Mouse (Mus musculus) MEL (cell line): ENCODE measurements around the gene Cyb5r4. TPM values are rescaled to one million over a fixed set of nuclear protein-coding genes. Genes with fewer than 3 reads are reported as not detected.

ENCODE experiments used
- DNase-seq: peaks from one replicate; pipeline ENCODE4 v3.0.0; 2011; ENCODE audit warnings: low read depth, low spot score
- H3K27ac ChIP-seq: 2 replicates; pipeline ENCODE4 v1.5.1; 2012; ENCODE audit warnings: low read depth, mild to moderate bottlenecking, control low read depth, low read length, moderate library complexity; ENCODE audit not compliant: control insufficient read depth
- H3K27me3 ChIP-seq, 2 experiments: fragments of 150-350 bp in 1 of 2; sonication (generic) in 1 of 2; 2 replicates each; pipeline ENCODE4 v1.6.1; 2012; ENCODE audit warnings: low read length in 2 of 2, mild to moderate bottlenecking in 2 of 2, improper control_type of control experiment in 1 of 2, moderate library complexity in 1 of 2; ENCODE audit not compliant: insufficient read depth in 2 of 2, control insufficient read depth in 1 of 2
- H3K36me3 ChIP-seq, 2 experiments: 2 replicates each; pipeline ENCODE4 v1.6.1; 2012 to 2014; ENCODE audit warnings: low read length in 2 of 2, improper control_type of control experiment in 1 of 2, inconsistent platforms in 1 of 2, mild to moderate bottlenecking in 1 of 2; ENCODE audit not compliant: insufficient read depth in 2 of 2, control insufficient read depth in 1 of 2
- H3K4me1 ChIP-seq, 2 experiments: fragments of 150-350 bp in 1 of 2; sonication (generic) in 1 of 2; 2 replicates each; pipeline ENCODE4 v1.6.1; 2012; ENCODE audit warnings: low read length in 2 of 2, improper control_type of control experiment in 1 of 2, mild to moderate bottlenecking in 1 of 2; ENCODE audit not compliant: insufficient read depth in 2 of 2, control insufficient read depth in 1 of 2
- H3K4me3 ChIP-seq, 2 experiments: fragments of 150-350 bp in 1 of 2; sonication (generic) in 1 of 2; 2 replicates each; pipeline ENCODE4 v1.5.1; 2012; ENCODE audit warnings: low read depth in 2 of 2, low read length in 2 of 2, mild to moderate bottlenecking in 2 of 2, moderate library complexity in 2 of 2, control low read depth in 1 of 2, improper control_type of control experiment in 1 of 2; ENCODE audit not compliant: control insufficient read depth in 1 of 2, insufficient read depth in 1 of 2
- H3K79me2 ChIP-seq: 2 replicates; pipeline ENCODE4 v1.6.1; 2012; ENCODE audit warnings: mild to moderate bottlenecking, low read length, moderate library complexity; ENCODE audit not compliant: control insufficient read depth, poor library complexity, insufficient read depth
- H3K9ac ChIP-seq: 2 replicates; pipeline ENCODE4 v1.6.1; 2012; ENCODE audit warnings: low read depth, mild to moderate bottlenecking, control low read depth, low read length, moderate library complexity; ENCODE audit not compliant: control insufficient read depth, poor library complexity, severe bottlenecking
- H3K9me3 ChIP-seq: fragments of 150-350 bp; sonication (generic); replicated peaks from 2 replicates; pipeline ENCODE4 v1.6.1; 2012; ENCODE audit warnings: mild to moderate bottlenecking, low read length, improper control_type of control experiment, moderate library complexity; ENCODE audit not compliant: insufficient read depth
- CTCF ChIP-seq, 3 experiments: IDR thresholded peaks in 2 of 3; conservative IDR thresholded peaks in 1 of 3; 2 replicates each; pipeline ENCODE4 v1.5.1; 2011 to 2012; ENCODE audit warnings: low read length in 3 of 3, low read depth in 2 of 3, mild to moderate bottlenecking in 2 of 3, improper control_type of control experiment in 1 of 3, inconsistent platforms in 1 of 3, mixed read lengths in 1 of 3, moderate library complexity in 1 of 3; ENCODE audit not compliant: control insufficient read depth in 1 of 3, insufficient read depth in 1 of 3, poor library complexity in 1 of 3, severe bottlenecking in 1 of 3
- E2F4 ChIP-seq: IDR thresholded peaks from 2 replicates; pipeline ENCODE4 v1.6.1; 2011; ENCODE audit warnings: low read depth, low read length, improper control_type of control experiment, borderline replicate concordance
- EP300 ChIP-seq, 2 experiments: IDR thresholded peaks; 2 replicates each; pipeline ENCODE4 v1.6.1; 2011; ENCODE audit warnings: improper control_type of control experiment in 2 of 2, low read length in 2 of 2, low read depth in 1 of 2, mild to moderate bottlenecking in 1 of 2
- GABPA ChIP-seq: IDR thresholded peaks from 2 replicates; pipeline ENCODE4 v1.6.1; 2012; ENCODE audit warnings: low read depth, mild to moderate bottlenecking, inconsistent platforms, low read length, improper control_type of control experiment, moderate library complexity
- MAX ChIP-seq: IDR thresholded peaks from 2 replicates; pipeline ENCODE4 v1.6.1; 2011; ENCODE audit warnings: low read length, improper control_type of control experiment
- MYB ChIP-seq: IDR thresholded peaks from 2 replicates; pipeline ENCODE4 v1.6.1; 2011; ENCODE audit warnings: mild to moderate bottlenecking, low read depth, low read length, improper control_type of control experiment
- NELFE ChIP-seq: IDR thresholded peaks from 2 replicates; pipeline ENCODE4 v1.6.1; 2011; ENCODE audit warnings: low read depth, low read length, improper control_type of control experiment
- POLR2A ChIP-seq, 2 experiments: IDR thresholded peaks; 2 replicates each; pipeline ENCODE4 v1.6.1; 2011 to 2012; ENCODE audit warnings: low read length in 2 of 2, mild to moderate bottlenecking in 2 of 2, control low read depth in 1 of 2, improper control_type of control experiment in 1 of 2, low read depth in 1 of 2, moderate library complexity in 1 of 2; ENCODE audit not compliant: control insufficient read depth in 1 of 2, insufficient read depth in 1 of 2, poor library complexity in 1 of 2
- TBP ChIP-seq: IDR thresholded peaks from 2 replicates; pipeline ENCODE4 v1.8.0; 2011; ENCODE audit warnings: low read depth, low read length, improper control_type of control experiment
- USF2 ChIP-seq, 2 experiments: IDR thresholded peaks; 2 replicates each; pipeline ENCODE4 v1.6.1; 2011 to 2012; ENCODE audit warnings: improper control_type of control experiment in 2 of 2, low read length in 2 of 2, borderline replicate concordance in 1 of 2, inconsistent platforms in 1 of 2, low read depth in 1 of 2, mild to moderate bottlenecking in 1 of 2; ENCODE audit not compliant: insufficient read depth in 1 of 2
- ZNF384 ChIP-seq: IDR thresholded peaks from 2 replicates; pipeline ENCODE4 v1.6.1; 2012; ENCODE audit warnings: low read depth, mild to moderate bottlenecking, inconsistent platforms, low read length, improper control_type of control experiment
- polyA plus RNA-seq, 2 experiments: library from polyadenylated mRNA; stranded (reverse) in 1 of 2; unstranded in 1 of 2; fragments of >175 nt in 1 of 2; fragments of >200 nt in 1 of 2; gene quantifications; 2 replicates each; pipeline versions ENCODE4 v1.2.1 to v1.2.4; 2012; ENCODE audit warnings: low replicate concordance in 2 of 2, low read depth in 1 of 2; ENCODE audit not compliant: insufficient read length in 2 of 2, insufficient read depth in 1 of 2, missing spikeins in 1 of 2
- total RNA-seq: library from RNA; depleted of rRNA; stranded (reverse); fragments of 300-350 nt; gene quantifications from 2 replicates; pipeline ENCODE4 v1.2.3, GENCODE M21; 2012

The Cyb5r4 gene
- total and polyA plus RNA-seq, 3 experiments: 30.3 to 37.2 TPM; not detected in 1

- Histone ChIP-seq H3K4me1 (peaks cover 2 to 4% of the 10 kb centered on the region in 2 experiments; a peak in 3 of 4 replicates), H3K27me3 (peaks cover 2 to 5% of the 10 kb centered on the region in 2 experiments), H3K36me3 (peaks cover 0 to 5% of the 10 kb centered on the region in 2 experiments; a peak in 2 of 4 replicates), H3K9me3 (no peaks in the 10 kb centered on the region), H3K4me3 (no peak overlapping the region), H3K27ac (no peak overlapping the region), H3K9ac (no peak overlapping the region), H3K79me2 (no peaks in the 10 kb centered on the region)
- no peak for TF ChIP-seq TBP
- TF ChIP-seq USF2 (IDR thresholded peaks at IDR 0.05; ENCODE audit: borderline replicate concordance in 1 of 2, insufficient read depth in 1 of 2, low read depth in 1 of 2, low read length in 2 of 2): no peak
- TF ChIP-seq E2F4: no peak
- no peak for DNase-seq
These were observed 36.7 kb upstream of the Cyb5r4 start for GRCm38 (mm10) chr9:86985105-86985504.

GRCm38 (mm10) chr9:86986703-86987296 is 35.0 kb upstream of the Cyb5r4 start:
- TF ChIP-seq POLR2A (IDR thresholded peaks at IDR 0.05; ENCODE audit: control insufficient read depth in 1 of 2, insufficient read depth in 1 of 2, low read depth in 1 of 2, low read length in 2 of 2, poor library complexity in 1 of 2) (no peak), E2F4 (no peak), NELFE (no peak), MAX (no peak), GABPA (no peak), ZNF384 (no peak)
- TF ChIP-seq, all 39 proteins: peak for 0
- Histone ChIP-seq H3K27me3 (peaks cover 2 to 5% of the 10 kb centered on the region in 2 experiments), H3K27ac (no peak overlapping the region), H3K79me2 (no peaks in the 10 kb centered on the region), H3K36me3 (peaks cover 0 to 21% of the 10 kb centered on the region in 2 experiments; a peak in 2 of 4 replicates), H3K4me3 (no peak overlapping the region), H3K4me1 (peaks cover 9 to 15% of the 10 kb centered on the region in 2 experiments), H3K9me3 (no peaks in the 10 kb centered on the region), H3K9ac (no peak overlapping the region)
- no peak for DNase-seq

DNA sequence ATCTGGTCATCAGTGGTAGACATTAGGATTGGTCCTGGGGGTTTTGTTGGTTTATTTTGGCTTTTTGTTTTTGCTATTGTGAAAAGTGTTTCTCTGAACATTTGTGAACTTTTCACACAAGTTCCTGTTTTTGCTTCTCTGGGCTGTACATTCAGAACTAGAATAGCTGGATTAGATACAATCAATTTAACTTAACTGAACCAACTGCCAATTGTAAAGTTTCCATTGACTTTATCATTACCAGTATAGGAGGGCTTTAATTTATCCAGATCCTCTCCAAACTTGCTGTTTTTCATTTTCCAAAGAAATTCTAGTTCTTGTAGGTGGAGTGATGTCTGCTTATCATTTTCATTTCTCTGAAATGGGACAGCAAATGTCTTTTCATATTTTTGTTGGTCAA is 32.0 kb upstream of the Cyb5r4 start:
- peak; percentile 24 for DNase-seq
- peaks cover 9 to 18% of the 10 kb centered on the region in 2 experiments for H3K4me1 ChIP-seq
- no peak overlapping the region for H3K9ac ChIP-seq
- H3K4me3 ChIP-seq: no peak overlapping the region
- TF ChIP-seq MYB (peak; percentile 76), E2F4 (no peak), CTCF (IDR thresholded peaks at IDR 0.05 in 2 of 3, conservative IDR thresholded peaks at IDR 0.05 in 1 of 3; ENCODE audit: control insufficient read depth in 1 of 3, insufficient read depth in 1 of 3, low read depth in 2 of 3, low read length in 3 of 3, poor library complexity in 1 of 3, severe bottlenecking in 1 of 3) (no peak), EP300 (IDR thresholded peaks at IDR 0.05; ENCODE audit: low read depth in 1 of 2, low read length in 2 of 2) (peak in 1 of 2 experiments; percentile 65; a peak in 2 of 4 replicates)
- no peak overlapping the region; the same call in 1 of the 2 replicates for H3K27ac ChIP-seq
- H3K27me3 ChIP-seq: peaks cover 2% of the 10 kb centered on the region in 2 experiments; a peak in 3 of 4 replicates
- H3K79me2 ChIP-seq: no peaks in the 10 kb centered on the region
- H3K36me3 ChIP-seq: peaks cover 0 to 21% of the 10 kb centered on the region in 2 experiments; a peak in 2 of 4 replicates
- H3K9me3 ChIP-seq: no peaks in the 10 kb centered on the region
